Mouse (Mus musculus) right cerebral cortex, adult 2 months (tissue): ENCODE results near the gene Fbxl19.

Experiments
- DNase-seq, 2 experiments: peaks; one replicate each; pipeline ENCODE4 v3.0.0; 2021 to 2022; ENCODE audit warnings: low spot score in 2 of 2

The Fbxl19 gene

DNA sequence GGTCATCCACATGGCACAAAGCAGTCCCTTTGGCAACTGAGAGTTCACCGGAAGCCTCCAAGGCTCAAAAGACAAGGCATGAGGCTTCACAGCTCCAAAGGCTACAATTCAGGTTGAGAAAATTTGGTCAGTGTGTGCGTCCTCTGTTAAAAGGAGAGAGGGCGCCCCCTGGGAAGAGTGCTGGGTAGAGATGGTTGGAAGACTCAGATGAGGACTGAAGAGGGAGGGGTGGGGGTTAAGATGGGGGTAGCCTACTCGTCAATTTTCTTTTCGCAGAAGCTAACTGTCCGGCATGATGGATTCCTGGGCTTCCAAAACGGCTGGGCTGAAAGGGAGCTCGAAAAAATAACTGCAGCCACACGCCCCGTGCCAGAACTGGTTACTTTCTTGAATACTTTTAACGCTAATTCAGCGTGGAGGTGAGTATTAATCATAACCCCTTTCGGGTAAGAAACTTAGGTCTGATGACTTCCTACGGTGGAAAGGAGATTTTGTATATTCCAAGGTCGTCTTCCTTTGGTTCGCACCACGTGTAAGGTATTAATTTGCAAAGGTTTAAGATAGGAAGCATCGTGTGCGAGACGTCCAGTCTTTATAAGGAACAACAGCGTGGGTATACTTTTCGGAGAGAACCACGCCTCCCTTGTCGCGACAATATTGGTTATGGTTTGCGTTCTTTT is at the start of gene Fbxl19:
Fbxl19 (plus strand) TSS at position 178 of the 680 bp plus-strand sequence.
- peak; percentile 83 to 84 for DNase-seq

DNA sequence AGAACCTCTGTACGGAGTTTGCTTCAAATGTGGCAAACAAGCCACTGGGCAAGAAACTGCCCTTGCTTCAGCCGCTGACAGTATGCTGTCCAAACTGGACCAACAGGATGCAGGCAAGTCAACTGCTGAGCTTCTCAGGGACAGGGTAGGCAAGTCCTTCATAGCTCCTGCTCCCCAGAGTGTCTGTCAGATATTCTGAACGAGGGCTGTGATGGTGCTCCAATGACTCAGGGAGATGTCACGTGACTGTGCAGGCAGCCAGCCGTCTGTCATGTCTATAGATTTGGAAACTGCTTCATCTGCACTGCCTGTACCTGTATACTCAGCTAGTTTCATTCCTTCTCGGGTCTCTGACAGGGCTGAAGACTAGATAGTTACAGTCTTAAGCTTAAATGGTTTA is 45.4 kb upstream of the Fbxl19 start:
- DNase-seq = peak in 1 of 2 experiments; percentile 31

DNA sequence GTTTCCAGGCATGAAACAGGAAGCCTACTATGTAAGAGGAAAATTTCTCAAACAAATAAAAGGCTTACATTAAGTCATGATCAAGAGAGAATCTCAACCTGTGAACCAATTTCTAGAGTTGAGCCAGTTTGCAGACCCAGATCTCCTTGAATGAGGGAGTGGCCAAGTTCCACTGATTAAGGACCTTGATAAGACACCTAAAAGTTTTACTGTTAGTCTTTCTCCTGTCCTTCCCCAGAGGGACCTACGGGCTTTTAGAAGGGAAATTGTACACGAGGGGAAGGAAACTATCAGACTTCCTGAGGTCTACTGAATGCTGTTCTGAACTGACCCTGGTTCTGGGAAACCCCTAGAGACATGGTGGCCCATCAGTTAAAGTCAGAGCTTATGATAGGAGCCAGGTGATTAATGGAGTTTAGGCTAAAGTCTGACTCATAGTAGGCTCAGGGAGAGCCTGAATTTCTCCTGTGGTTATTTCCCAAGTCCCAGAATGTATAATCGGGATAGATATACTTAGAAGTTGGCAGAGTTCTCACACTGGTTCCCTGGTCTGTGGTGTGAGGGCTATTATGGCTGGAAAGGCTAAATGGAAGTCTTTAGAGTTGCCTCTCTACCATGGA is 43.5 kb upstream of the Fbxl19 start:
- DNase-seq = no peak

DNA sequence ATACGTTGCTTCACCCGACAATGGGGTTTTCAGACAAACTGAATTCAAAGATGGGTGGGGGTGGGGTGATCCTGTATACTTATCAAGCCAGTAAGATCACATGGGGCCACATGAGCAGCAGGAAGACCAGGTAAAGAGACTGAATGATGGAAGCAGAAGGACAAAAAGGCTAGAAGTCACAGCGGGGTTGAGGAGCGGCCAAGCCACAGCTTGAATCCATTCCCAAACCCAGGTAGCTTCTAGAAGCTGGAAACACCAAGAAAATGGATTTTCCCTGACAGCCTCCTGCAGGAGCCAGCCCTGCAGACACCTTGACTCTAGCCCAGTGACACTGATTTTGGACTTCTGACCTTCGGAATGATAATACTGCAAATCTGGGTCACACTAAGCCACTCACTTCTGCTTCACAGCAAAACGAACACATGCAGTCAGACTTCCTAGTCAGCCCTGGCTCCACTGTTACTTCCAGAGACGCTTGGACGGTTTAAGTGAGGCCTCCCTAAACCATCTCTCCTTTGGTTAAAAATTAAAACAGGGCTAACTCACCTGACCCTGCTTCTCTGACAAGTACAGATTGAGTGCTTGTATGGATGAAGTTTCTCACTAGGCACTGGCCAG is 40.7 kb upstream of the Fbxl19 start:
- DNase-seq = no peak

DNA sequence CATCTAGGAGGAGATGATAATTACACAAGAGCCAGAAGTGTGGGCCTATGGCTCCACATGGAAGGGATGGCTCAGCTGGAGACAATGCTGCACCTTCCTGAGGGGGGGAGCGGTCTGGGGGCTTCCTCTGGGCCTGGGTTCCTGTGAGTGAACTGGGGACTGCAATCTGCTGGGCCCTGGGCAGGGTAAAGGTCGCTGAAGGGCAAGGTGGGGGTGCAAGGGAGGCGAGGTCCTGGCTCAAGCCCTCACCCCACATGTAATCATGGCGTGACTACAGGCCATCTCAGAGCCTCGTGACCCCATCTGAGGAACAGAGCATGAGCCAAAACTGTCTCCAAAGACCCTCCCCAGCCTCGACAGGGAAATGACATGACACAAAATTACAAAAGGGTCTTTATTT is 39.7 kb upstream of the Fbxl19 start:
- DNase-seq = no peak

DNA sequence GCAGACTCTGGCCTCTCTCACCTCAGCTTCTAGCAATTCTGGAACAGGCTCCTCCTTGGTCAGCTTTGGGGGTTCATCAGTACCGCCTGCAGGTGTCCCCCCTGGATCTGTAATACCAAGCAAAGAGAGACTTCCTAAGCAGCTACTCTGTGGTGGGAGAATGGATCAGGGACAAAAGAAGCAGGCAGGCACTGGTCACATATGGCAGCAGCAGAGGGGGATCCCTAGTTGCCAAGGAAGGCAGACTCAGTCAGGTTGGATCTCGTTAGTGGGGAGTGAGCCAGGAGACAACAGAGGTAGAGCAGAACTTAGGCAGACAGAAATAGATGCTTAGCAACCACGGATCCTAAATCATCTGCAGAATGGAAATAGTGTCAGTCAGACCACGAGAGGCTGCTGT is 38.6 kb upstream of the Fbxl19 start:
- DNase-seq = no peak

DNA sequence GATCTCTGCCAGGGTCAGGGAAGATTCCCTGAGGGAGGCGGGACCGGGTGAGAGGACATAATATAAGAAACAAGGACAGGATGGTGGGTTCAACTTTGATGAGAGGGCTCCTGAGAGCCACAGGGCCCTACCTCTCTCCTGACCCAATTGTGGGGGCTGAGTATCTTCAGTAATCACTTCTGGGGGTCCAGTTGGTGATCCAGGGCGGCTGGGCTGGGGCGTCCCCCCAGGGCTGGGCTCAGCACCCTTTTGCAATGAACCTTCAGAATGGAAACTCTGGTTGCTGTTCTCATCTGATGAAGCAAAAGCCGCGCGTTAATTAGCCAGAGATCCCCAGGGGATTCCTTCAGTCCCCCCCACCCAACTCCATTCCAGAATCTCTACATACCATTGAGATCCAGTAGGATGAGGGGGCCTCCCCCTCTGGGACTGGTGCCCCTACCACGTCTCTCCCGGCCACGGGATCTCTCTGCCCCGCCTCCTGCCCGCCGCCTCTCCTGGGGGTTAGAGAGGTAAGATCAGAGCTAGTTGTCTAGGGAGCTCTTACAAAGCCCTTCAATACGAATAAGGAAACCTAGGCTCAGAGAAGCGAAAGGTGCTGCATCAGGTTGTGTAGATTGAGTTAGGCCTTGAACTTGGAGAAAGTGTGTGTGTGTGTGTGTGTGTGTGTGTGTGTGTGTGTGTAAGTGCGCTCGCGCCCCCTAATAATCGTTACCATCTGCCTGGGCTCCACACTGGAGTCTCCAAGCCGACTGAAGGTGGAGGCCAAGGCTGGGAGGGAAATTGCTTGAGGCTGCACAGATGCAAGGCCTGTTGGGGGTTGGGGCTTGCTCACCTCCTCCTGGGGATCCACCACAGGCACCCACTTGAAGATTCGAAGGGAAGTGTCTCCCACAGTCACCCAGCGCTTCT is 37.0 kb upstream of the Fbxl19 start:
- DNase-seq = no peak

DNA sequence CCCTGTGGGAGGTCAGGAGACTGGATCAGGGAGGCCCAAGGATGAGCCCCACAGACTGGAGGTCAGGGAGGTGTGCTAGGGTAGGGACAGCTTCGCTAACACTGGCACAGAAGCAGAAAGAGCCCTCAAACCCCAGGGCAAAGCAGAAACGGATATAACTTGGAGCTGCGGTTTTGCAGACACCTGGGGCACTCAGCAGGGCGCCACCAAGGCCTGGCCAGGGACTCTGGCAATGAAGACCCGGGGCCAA is 36.5 kb upstream of the Fbxl19 start:
- no peak for DNase-seq

DNA sequence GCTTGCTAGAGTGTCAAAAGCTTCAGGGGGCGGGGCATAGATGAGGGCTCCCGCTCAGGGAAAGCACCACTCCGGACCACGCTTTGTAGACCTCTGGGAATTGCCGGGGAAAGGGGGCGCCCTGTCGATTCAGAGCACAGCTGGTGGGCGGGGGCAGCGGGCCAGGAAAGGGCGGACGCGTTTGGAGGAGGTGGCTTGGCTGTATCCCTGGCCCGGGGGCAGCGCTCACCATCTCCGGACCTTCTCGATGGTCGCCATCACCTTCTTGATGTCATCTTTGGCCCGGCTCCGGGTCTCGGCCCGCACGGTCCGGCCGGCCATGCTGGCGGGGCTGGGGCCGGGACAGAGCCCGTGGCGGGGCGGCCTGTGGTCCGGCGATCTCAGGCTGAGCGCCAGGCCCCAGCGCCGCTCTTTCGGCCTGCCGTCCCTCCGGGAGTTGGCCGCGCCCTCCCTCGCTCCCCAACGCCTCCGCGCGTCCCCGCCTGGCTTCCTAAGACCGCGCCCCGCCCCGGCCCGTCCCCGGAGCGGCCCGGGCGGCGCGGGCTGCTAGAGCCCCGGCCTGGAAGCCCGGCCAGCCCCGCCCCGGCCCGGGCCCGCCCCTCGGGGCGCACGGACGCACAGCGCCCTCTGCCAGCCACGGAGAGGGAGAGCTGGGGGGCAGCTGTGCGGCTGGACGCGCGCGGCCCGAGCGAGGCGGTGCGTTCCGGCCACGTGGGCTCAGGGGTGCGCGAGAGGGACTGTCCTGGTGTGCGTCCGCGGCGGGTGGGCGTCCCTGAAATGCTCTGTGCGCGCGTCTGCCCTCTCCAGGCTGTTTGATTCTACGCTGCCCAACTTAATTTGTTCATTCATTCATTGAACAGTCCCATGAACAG is 35.9 kb upstream of the Fbxl19 start, which contains the start of gene Bcl7c:
Bcl7c (minus strand) TSS at position 727 of the 872 bp plus-strand sequence.
- peak; percentile 81 to 88 for DNase-seq

DNA sequence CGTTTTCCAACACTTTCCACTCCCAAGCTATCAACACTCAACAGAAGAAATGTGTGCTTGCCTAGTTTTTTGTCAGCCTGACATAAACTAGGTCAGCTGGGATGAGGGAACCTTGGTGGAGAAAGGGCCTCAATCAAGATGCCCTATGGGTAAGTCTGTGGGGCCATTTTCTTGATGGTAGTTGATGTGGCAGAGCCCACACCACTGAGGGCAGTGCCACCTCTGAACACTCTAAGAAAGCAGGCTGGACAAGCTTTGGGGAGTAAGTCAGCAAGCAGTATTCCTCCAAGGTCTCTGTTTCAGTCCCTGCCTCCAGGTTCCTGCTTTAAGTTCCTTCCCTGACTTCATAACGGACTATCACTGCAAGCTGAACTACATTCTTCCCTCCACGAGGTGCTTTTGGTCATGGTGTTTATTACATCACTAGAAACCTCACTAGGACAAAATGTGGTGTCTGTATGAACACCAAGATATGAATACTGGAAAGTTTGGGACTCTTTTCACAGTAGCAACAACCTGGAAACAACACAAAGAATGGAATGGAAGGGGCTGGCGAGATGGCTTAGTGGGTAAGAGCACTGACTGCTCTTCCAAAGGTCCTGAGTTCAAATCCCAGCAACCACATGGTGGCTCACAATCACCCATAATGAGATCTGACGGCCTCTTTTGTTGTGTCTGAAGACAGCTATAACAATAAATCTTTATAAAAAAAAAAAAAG is 34.9 kb upstream of the Fbxl19 start:
- DNase-seq = no peak

DNA sequence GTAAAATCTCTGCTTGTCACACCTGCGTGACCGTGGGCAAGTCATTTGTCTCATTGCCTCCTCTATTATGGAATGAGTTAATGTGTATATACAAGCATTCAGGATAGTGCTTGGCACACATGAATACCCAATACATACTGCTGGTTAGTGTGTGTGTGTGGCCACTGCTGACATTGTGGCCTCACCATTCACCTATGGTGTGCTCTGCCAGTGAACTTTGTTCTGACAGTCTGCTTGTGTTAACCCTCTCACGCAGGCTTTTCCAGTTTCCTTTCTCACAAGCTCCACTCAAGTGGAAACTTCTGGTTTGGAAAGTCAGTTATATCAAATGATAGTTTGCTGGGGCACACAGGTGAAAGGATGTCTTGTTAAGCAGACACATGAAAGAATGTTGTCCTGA is 33.3 kb upstream of the Fbxl19 start:
- DNase-seq = no peak

DNA sequence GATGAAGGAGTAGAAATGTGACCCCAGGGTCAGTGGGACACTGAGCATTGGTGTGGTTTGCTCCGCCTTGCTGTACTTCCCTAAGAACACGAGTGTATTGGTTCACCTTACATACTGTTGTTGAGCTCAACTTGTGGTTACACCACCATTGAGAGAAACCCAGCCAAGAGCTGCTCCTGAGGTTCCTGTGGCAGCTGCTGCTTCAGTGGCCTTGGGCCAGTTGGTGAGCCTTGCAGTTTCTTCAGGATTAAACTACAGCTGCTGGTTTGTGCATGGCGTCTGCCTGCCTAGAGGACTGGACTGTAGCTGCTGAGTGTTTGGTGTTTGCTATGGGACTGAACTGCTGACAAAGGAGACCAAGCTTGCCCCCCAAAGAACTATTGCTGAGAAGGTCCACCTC is 32.9 kb upstream of the Fbxl19 start:
- DNase-seq = no peak

DNA sequence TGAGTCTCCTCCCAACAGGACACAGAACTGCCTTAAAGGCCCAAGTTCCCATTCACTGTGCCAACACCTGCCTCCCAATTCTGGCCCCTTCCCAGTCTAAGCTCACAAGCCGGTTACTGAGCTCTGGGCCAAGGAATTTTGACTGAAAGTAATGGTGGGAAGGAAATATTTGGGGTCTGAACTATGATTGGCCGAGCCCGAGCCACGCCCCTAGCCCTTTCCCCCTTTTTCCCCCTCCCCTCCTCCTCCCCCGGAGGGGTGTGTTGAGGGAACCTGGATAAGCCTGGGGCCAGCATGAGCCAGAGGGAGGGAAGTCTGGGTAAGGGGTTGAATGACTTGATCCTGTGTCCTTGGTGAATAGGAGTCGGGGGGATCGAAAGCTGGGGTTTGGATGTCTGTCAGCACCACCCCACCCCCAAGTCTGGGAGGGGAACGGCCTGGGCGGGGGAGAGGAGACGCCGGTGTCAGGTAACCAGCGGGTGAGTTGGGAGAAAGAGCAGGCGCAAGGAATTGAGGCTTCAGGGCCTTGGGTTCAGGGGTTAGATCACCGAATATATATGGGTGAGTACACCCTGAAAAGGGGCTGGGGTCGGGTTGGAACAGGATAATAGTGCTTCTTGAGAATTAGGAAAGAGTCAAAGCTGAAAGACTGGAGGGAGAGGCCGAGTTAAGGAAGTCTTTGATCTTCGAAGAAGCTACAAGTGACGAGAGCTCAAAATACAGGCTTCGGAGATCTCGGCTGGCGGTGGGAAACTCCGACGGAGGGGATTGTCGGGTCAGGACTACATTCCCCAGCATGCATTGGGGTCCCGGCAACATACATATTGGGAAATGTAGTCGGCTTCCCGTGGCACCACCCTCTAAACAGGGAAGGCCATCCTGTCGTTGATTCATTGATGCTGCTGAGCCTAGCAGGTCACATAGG is 31.6 kb upstream of the Fbxl19 start, which contains the start of gene Ctf1:
Ctf1 (plus strand) TSS at position 276 of the 925 bp plus-strand sequence.
- DNase-seq = peak; percentile 75 to 79

DNA sequence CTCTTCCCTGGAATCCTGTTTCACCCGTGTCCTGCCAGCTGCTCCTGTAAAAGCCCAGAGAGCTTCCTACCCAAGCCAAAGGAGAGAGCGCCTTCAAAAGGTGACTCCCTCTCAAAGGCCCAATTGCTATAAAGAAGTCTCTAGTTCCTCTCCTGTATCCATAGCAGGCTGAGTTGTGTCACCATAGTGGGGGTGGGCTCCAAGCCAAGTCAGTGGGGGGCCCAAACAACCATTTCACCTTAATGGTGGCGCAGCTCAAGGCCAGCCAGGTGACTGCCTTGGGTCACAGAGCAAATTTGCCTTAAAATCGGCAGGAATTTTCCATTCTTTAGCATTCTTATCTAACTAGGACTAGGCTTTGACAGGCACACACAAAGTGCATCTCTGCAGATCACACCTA is 29.5 kb upstream of the Fbxl19 start:
- no peak for DNase-seq

DNA sequence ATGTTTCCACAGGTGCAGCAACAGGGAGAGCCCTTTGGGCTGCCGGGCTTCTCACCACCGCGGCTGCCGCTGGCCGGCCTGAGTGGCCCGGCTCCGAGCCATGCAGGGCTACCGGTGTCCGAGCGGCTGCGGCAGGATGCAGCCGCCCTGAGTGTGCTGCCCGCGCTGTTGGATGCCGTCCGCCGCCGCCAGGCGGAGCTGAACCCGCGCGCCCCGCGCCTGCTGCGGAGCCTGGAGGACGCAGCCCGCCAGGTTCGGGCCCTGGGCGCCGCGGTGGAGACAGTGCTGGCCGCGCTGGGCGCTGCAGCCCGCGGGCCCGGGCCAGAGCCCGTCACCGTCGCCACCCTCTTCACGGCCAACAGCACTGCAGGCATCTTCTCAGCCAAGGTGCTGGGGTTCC is 27.4 kb upstream of the Fbxl19 start:
- peak; percentile 53 to 67 for DNase-seq

DNA sequence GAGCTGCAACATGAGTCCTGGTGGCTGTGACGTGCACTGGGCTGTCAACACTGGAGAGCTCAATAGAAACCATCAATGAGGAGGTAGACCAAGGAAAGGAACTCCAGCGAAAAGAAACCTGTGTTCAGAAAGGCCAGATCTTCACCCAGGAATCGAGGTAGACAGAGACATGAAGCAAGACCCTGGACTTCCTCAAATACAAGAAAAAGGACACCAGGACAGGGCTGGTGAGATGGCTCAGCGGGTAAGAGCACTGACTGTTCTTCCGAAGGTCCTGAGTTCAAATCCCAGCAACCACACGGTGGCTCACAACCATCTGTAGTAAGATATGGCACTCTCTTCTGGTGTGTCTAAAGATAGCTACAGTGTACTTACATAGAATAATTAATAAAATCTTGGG is 26.0 kb upstream of the Fbxl19 start:
- DNase-seq = no peak

DNA sequence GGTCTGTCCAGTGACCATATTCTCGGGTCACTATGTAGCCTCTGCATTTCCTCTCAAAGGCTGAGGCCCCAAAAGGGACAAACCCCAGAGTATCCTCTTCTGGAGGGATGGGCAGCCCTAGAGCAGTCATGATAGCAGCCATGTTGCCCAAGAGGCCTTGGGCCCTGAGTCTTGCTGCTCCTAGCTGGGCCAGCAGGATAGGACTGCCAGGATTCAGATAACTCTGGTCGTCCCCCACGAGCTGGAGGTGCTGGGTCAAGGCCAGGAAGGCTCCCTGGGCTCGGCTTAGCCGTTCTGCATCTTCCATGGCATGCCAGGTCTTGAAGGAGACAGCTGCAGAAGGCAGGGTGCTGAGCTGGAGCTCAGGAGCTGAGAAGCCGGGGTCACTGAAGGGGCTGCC is 25.1 kb upstream of the Fbxl19 start:
- no peak for DNase-seq

DNA sequence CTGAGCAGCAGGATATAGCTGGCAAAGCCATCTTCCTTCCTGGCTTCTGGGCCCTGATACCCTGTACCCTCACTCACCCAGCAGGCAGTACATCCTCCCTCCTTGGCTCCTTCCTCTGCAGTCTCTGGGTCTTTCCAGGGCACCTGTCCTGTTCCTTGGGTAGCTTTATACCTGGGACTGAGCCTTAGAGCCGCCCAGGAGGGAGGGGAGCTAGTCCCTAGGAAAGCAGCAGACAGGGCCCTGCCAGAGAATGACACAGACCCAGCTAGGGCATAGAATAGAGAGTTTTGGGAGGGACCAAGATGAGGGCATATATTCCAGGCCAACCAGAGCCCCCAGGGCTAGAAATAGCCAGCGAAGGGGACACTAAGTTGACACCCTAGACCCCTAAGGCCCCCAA is 18.9 kb upstream of the Fbxl19 start:
- no peak for DNase-seq

DNA sequence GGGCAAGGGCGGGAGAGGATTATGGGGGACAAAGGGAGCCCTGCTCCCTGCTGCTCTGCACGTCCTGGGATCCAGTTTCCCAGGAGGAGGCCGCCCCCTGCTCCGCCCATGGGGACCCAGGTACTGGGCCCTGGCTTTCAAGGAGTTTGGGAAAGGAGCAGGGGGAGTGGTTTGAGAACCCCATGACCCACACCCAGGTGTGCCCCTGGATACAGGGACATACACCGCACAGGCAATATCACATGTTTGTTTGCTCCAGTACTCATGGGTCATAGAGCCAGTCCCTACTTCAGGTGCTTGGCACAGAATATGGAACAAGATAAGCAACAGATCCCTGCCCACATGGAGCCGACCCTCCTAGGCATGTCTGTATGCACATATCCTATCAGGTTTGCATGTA is 18.4 kb upstream of the Fbxl19 start:
- no peak for DNase-seq

DNA sequence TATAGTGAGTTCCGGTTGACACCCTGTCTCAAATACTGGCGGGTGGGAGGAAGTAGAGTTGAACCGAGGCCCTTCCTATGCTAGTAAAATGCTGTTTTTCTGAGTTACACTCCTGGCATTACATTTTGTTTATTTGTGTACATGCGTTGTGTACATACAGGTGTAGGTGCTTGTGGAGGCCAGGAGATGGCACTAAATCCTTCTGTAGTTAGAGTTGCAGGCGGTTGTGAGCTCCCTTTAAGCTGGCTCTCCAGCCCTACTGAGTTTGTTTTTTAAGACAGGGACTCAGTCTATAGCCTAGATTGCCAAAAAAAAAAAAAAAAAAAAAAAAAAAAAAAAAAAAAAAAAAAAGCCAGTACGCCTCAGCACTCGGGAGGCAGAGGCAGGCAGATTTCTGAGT is 16.4 kb upstream of the Fbxl19 start:
- DNase-seq = no peak
